Mouse (Mus musculus) splenic B cell, adult 2 months (primary cell): ENCODE measurements around the gene Rcor1.
A peak's percentile ranks its signal among the peaks of the same experiment; 100 is the strongest.

ENCODE experiments used
- DNase-seq: peaks from one replicate; pipeline ENCODE4 v3.0.0-alpha.2; 2011; ENCODE audit warnings: low read depth, low spot score
- H3K27me3 ChIP-seq: 2 replicates; pipeline ENCODE4 v1.6.1; 2012; ENCODE audit warnings: mild to moderate bottlenecking, low read length, moderate library complexity, mixed read lengths; ENCODE audit not compliant: control insufficient read depth, poor library complexity, insufficient read depth, severe bottlenecking
- H3K36me3 ChIP-seq: 2 replicates; pipeline ENCODE4 v1.6.1; 2012; ENCODE audit warnings: mild to moderate bottlenecking, low read length, moderate library complexity, mixed read lengths; ENCODE audit not compliant: control insufficient read depth, poor library complexity, insufficient read depth, severe bottlenecking

The Rcor1 gene

GRCm38 (mm10) chr12:111111176-111111575, 72.0 kb downstream of the Rcor1 start:
- H3K36me3 ChIP-seq, result peaks cover 6% of the 10 kb centered on the region
- no peaks in the 10 kb centered on the region for H3K27me3 ChIP-seq
- no peak for DNase-seq

- H3K36me3 ChIP-seq, result peaks cover 2% of the 10 kb centered on the region
- no peak for DNase-seq
- no peaks in the 10 kb centered on the region for H3K27me3 ChIP-seq
Observed at GRCm38 (mm10) chr12:111114593-111114992, 75.4 kb downstream of the Rcor1 start.

- DNase-seq, result no peak
- no peaks in the 10 kb centered on the region for H3K27me3 ChIP-seq
- H3K36me3 ChIP-seq, result no peaks in the 10 kb centered on the region
Observed at GRCm38 (mm10) chr12:111119506-111120085, 80.4 kb downstream of the Rcor1 start.

GRCm38 (mm10) chr12:111120976-111121645, 82.0 kb downstream of the Rcor1 start:
- DNase-seq, result no peak
- no peaks in the 10 kb centered on the region for H3K36me3 ChIP-seq

GRCm38 (mm10) chr12:111122332-111122852, 83.2 kb downstream of the Rcor1 start:
- peak; percentile 68 for DNase-seq

More at GRCm38 (mm10) chr12:111120976-111121645, 82.0 kb downstream of the Rcor1 start:
- H3K27me3 ChIP-seq, result no peaks in the 10 kb centered on the region

GRCm38 (mm10) chr12:111124601-111125260, 85.6 kb downstream of the Rcor1 start:
- Histone ChIP-seq H3K36me3 (no peaks in the 10 kb centered on the region), H3K27me3 (no peaks in the 10 kb centered on the region)
- no peak for DNase-seq

More at GRCm38 (mm10) chr12:111122332-111122852, 83.2 kb downstream of the Rcor1 start:
- H3K36me3 ChIP-seq, result no peaks in the 10 kb centered on the region
- no peaks in the 10 kb centered on the region for H3K27me3 ChIP-seq

- no peak for DNase-seq
- no peaks in the 10 kb centered on the region for H3K36me3 ChIP-seq
- H3K27me3 ChIP-seq, result no peaks in the 10 kb centered on the region
Observed at GRCm38 (mm10) chr12:111125666-111126065, 86.5 kb downstream of the Rcor1 start.

- H3K36me3 ChIP-seq, result no peaks in the 10 kb centered on the region
- H3K27me3 ChIP-seq, result no peaks in the 10 kb centered on the region
- DNase-seq, result no peak
Observed at GRCm38 (mm10) chr12:111134169-111134568, 95.0 kb downstream of the Rcor1 start.

GRCm38 (mm10) chr12:111134791-111135733, 95.9 kb downstream of the Rcor1 start:
- DNase-seq, result no peak
- H3K27me3 ChIP-seq, result no peaks in the 10 kb centered on the region
- H3K36me3 ChIP-seq, result no peaks in the 10 kb centered on the region

- Histone ChIP-seq H3K36me3 (no peaks in the 10 kb centered on the region), H3K27me3 (no peaks in the 10 kb centered on the region)
- no peak for DNase-seq
Observed at GRCm38 (mm10) chr12:111135953-111136352, 96.8 kb downstream of the Rcor1 start.

- peak; percentile 62 for DNase-seq
- no peaks in the 10 kb centered on the region for H3K36me3 ChIP-seq
- no peaks in the 10 kb centered on the region for H3K27me3 ChIP-seq
Observed at GRCm38 (mm10) chr12:111137079-111137478, 97.9 kb downstream of the Rcor1 start.

- H3K27me3 ChIP-seq, result no peaks in the 10 kb centered on the region
- no peaks in the 10 kb centered on the region for H3K36me3 ChIP-seq
- peak; percentile 49 for DNase-seq
Observed at GRCm38 (mm10) chr12:111143005-111143508, 103.9 kb downstream of the Rcor1 start.

- H3K27me3 ChIP-seq, result no peaks in the 10 kb centered on the region
- no peak for DNase-seq
- no peaks in the 10 kb centered on the region for H3K36me3 ChIP-seq
Observed at GRCm38 (mm10) chr12:111143509-111144063, 104.4 kb downstream of the Rcor1 start.

GRCm38 (mm10) chr12:111144598-111144997, 105.4 kb downstream of the Rcor1 start:
- no peaks in the 10 kb centered on the region for H3K36me3 ChIP-seq
- no peaks in the 10 kb centered on the region for H3K27me3 ChIP-seq
- no peak for DNase-seq
